Mouse (Mus musculus) cerebellum, adult 9-11 months (tissue): Measurements from ENCODE around the gene Gm21425.
"Not testable (repeated sequence)": the region's sequence is repeated elsewhere in the genome, so short reads cannot be mapped to it uniquely, and the experiment has no call there.

Source experiments
- DNase-seq: peaks from one replicate; pipeline ENCODE4 v3.0.0; 2022

The Gm21425 gene

DNA sequence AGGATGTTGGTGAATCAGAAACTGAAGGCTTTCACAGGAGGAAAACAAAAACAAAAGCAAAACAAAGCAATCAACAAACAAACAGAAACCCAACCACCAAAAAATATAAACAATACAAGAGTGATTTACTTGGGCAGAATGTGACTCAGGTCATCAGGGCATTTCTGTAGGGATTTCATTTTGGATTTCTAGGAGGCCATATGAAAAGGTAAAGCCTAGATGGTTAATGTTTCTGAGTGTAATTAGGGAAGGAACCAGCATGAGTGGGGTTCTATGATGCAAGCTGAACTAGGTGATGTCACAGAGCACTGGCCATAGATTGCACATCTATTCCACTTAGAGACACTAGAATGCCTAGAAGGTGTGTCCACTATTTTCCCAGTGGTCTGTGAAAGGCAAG, at the start of gene Gm21425:
TSS of gene Gm21425 (plus strand) at position 301 of the 400 bp plus-strand sequence.
- not testable (repeated sequence) for DNase-seq

DNA sequence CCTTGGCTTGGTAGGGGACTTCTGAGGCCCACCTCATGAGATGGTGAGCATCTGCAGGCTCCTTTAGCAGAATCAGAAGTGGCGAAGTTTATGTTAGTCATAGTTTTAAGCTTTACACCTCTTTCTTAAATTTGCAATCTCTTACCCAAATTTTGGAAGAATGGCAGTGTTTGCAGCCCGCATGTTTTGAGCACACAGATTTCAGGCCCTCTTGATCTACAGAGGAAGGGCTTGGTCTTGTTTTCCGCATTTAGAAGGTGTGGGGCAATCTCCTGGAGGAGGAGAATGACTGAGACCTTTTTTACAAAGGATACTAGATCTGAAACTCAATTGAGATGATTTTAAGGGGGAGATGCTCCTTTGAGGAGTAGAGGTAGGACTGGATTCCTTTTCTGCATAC, 28.4 kb upstream of the Gm21425 start, which contains the start of gene Gm21891:
TSS of gene Gm21891 (minus strand) at position 101 of the 400 bp plus-strand sequence.
- DNase-seq = not testable (repeated sequence)
